Mouse (Mus musculus) brain, adult 2 months (tissue): ENCODE data around the gene Camk1d.

ENCODE experiments used
- DNase-seq: peaks from one replicate; pipeline ENCODE4 v3.0.0; 2011; ENCODE audit warnings: low read depth, low spot score

Camk1d gene

GRCm38 (mm10) chr2:5709911-5710310, 4.4 kb downstream of the Camk1d start:
- no peak for DNase-seq

GRCm38 (mm10) chr2:5707871-5708733, 6.2 kb downstream of the Camk1d start:
- no peak for DNase-seq

GRCm38 (mm10) chr2:5706618-5707017, 7.7 kb downstream of the Camk1d start:
- DNase-seq = peak; percentile 65

- DNase-seq = no peak
Observed at GRCm38 (mm10) chr2:5702370-5702769, 11.9 kb downstream of the Camk1d start.

GRCm38 (mm10) chr2:5700931-5701330, 13.4 kb downstream of the Camk1d start:
- no peak for DNase-seq

GRCm38 (mm10) chr2:5698451-5698850, 15.9 kb downstream of the Camk1d start:
- DNase-seq = no peak

GRCm38 (mm10) chr2:5694094-5694493, 20.2 kb downstream of the Camk1d start:
- DNase-seq = no peak

GRCm38 (mm10) chr2:5691729-5692128, 22.6 kb downstream of the Camk1d start:
- no peak for DNase-seq

- no peak for DNase-seq
Observed at GRCm38 (mm10) chr2:5683366-5683765, 30.9 kb downstream of the Camk1d start.

GRCm38 (mm10) chr2:5681909-5682308, 32.4 kb downstream of the Camk1d start:
- no peak for DNase-seq

- DNase-seq = peak; percentile 73
Observed at GRCm38 (mm10) chr2:5681302-5681701, 33.0 kb downstream of the Camk1d start.

- DNase-seq = no peak
Observed at GRCm38 (mm10) chr2:5679055-5679454, 35.3 kb downstream of the Camk1d start.

- DNase-seq = no peak
Observed at GRCm38 (mm10) chr2:5677472-5677871, 36.8 kb downstream of the Camk1d start.

GRCm38 (mm10) chr2:5676786-5677185, 37.5 kb downstream of the Camk1d start:
- no peak for DNase-seq

GRCm38 (mm10) chr2:5676143-5676483, 38.2 kb downstream of the Camk1d start:
- DNase-seq = no peak

GRCm38 (mm10) chr2:5675431-5676142, 38.7 kb downstream of the Camk1d start:
- peak; percentile 90 for DNase-seq

- no peak for DNase-seq
Observed at GRCm38 (mm10) chr2:5674512-5674911, 39.8 kb downstream of the Camk1d start.

- DNase-seq = no peak
Observed at GRCm38 (mm10) chr2:5673816-5674215, 40.5 kb downstream of the Camk1d start.

- no peak for DNase-seq
Observed at GRCm38 (mm10) chr2:5672906-5673589, 41.3 kb downstream of the Camk1d start.

GRCm38 (mm10) chr2:5670146-5670545, 44.2 kb downstream of the Camk1d start:
- no peak for DNase-seq

- DNase-seq = no peak
Observed at GRCm38 (mm10) chr2:5669498-5670040, 44.7 kb downstream of the Camk1d start.

- DNase-seq = no peak
Observed at GRCm38 (mm10) chr2:5668940-5669339, 45.4 kb downstream of the Camk1d start.
